23 mouse cellular contexts compared by ENCODE assay signal in genomic region chr11:79161077-79161758, GRCm38 (mm10). TPM values are rescaled to one million over a fixed set of nuclear protein-coding genes. Genes with fewer than 3 reads are reported as not detected.
A peak's percentile ranks its signal among the peaks of the same experiment; 100 is the strongest.
DNase-seq lines count a peak whose midpoint lies in the region; ATAC-seq and TF ChIP-seq lines count a peak whose summit lies in the region.
"Had no signal": no experiment of that assay in that cellular context is flagged by ENCODE, and none has a peak within 500 bp of the region (broad histone marks: within the 10 kb centered on the region; RNA-seq: fewer than 3 reads in every experiment).

No protein-coding gene starts in this region.

- H3K4me3 ChIP-seq in lung, adult 2 months (replicated peaks; ENCODE audit: extremely low read depth, low read depth, low read length) = no peak overlapping the region
- no peak overlapping the region for H3K4me3 ChIP-seq in forebrain, embryonic 13.5 days
- H3K4me3 ChIP-seq: embryonic facial prominence, embryonic 13.5 days; embryonic facial prominence, embryonic 15.5 days; erythroblast, embryonic 14.5 days; forebrain, embryonic 10.5 days had no signal

- no peak for TF ChIP-seq CTCF in lung, adult 2 months (IDR thresholded peaks at IDR 0.05; ENCODE audit: insufficient read depth, low read length)

- no peak overlapping the region for H3K27ac ChIP-seq in forebrain, embryonic 13.5 days
- H3K27ac ChIP-seq: embryonic facial prominence, embryonic 13.5 days; embryonic facial prominence, embryonic 15.5 days; forebrain, embryonic 10.5 days had no signal

- no peak overlapping the region for H3K9ac ChIP-seq in forebrain, embryonic 13.5 days
- H3K9ac ChIP-seq: embryonic facial prominence, embryonic 13.5 days; embryonic facial prominence, embryonic 15.5 days had no signal

- H3K4me2 ChIP-seq in forebrain, embryonic 13.5 days = no peak overlapping the region
- H3K4me2 ChIP-seq: embryonic facial prominence, embryonic 13.5 days; embryonic facial prominence, embryonic 15.5 days had no signal

- H3K36me3 ChIP-seq in forebrain, embryonic 13.5 days (ENCODE audit: poor library complexity, severe bottlenecking) = no peaks in the 10 kb centered on the region
- H3K36me3 ChIP-seq: embryonic facial prominence, embryonic 13.5 days; embryonic facial prominence, embryonic 15.5 days; forebrain, embryonic 10.5 days had no signal

- H3K27me3 ChIP-seq in forebrain, embryonic 13.5 days = no peaks in the 10 kb centered on the region
- H3K27me3 ChIP-seq: embryonic facial prominence, embryonic 13.5 days; embryonic facial prominence, embryonic 15.5 days had no signal

- no peaks in the 10 kb centered on the region for H3K9me3 ChIP-seq in forebrain, embryonic 13.5 days (replicated peaks)
- H3K9me3 ChIP-seq: embryonic facial prominence, embryonic 13.5 days; embryonic facial prominence, embryonic 15.5 days; forebrain, embryonic 10.5 days had no signal

- DNase-seq in 416B (ENCODE audit: low read depth) (peak; percentile 75), A20 (ENCODE audit: low read depth, low spot score) (peak; percentile 39)
- DNase-seq in lung, adult 2 months = no peak
- DNase-seq in testis, postnatal 10 days (ENCODE audit: low spot score) = no peak
- no peak for DNase-seq in thymus, postnatal 10 days (ENCODE audit: low spot score in 2 of 2)
- DNase-seq: adrenal gland, adult 2 months; adrenal gland, postnatal 10 days; adrenal gland, postnatal 25 days; cerebellum, adult 11 months; cerebellum, adult 18-20 months; cerebellum, adult 8-10 months; cerebellum, adult 9-11 months; cerebellum, postnatal 14 days; cerebellum, postnatal 36 days had no signal

- no peaks in the 10 kb centered on the region for H3K4me1 ChIP-seq in lung, adult 2 months (ENCODE audit: control insufficient read depth, insufficient read depth, low read length)
- no peaks in the 10 kb centered on the region for H3K4me1 ChIP-seq in forebrain, embryonic 13.5 days
- H3K4me1 ChIP-seq: embryonic facial prominence, embryonic 15.5 days had no signal

- ATAC-seq in granulocyte monocyte progenitor cell, adult 5-6 weeks (replicated peaks; ENCODE audit: poor library complexity, severe bottlenecking) = peak; percentile 53
- 0 out of 2 replicates have a peak, but pooled peaks have one; percentile 34 for ATAC-seq in megakaryocyte progenitor cell, adult 5-6 weeks (replicated peaks; ENCODE audit: poor library complexity)
- no peak for ATAC-seq in forebrain, embryonic 13.5 days
- ATAC-seq: forebrain, embryonic 14.5 days; forebrain, embryonic 16.5 days had no signal

- 81% methylated on average over 6 of the region's 6 CpGs for WGBS in lung, adult 2 months
- 90% methylated on average over 6 of the region's 6 CpGs for WGBS in forebrain, embryonic 13.5 days

- no peak for TF ChIP-seq POLR2A in lung, adult 2 months (IDR thresholded peaks at IDR 0.05; ENCODE audit: borderline replicate concordance, extremely low read depth, low read depth, low read length)

RNA-seq across cellular contexts. Expression of gene Ksr1, which starts 15.0 kb away (rescaled TPM):
- total RNA-seq in granulocyte monocyte progenitor cell, adult 5-6 weeks (2014; fragmentation: Nextera tagmentation) = 8.1 and 19.2 TPM in 2 replicates
- total RNA-seq in granulocyte monocyte progenitor cell, adult 5-6 weeks (2017) = 5.4 and 8.2 TPM in 2 replicates
- total RNA-seq in megakaryocyte progenitor cell, adult 5-6 weeks (2015) = 7.1 and 8.7 TPM in 2 replicates
- 6.0 and 7.2 TPM in 2 replicates for total RNA-seq in megakaryocyte progenitor cell, adult 5-6 weeks (2017)
- 20.7 and 21.9 TPM in 2 replicates for polyA plus RNA-seq in lung, adult 2 months (2012; rRNA removed)
- polyA plus RNA-seq in forebrain, embryonic 13.5 days (2015; fragmentation: Nextera tagmentation; extraction: Ambion mirVana) = 4.0 and 4.1 TPM in 2 replicates

Comparison
In these comparisons a context has a peak if more than half of its experiments do, and no peak if none do; other contexts are left out.
1. DNase-seq: peak in 416B (single experiment) and A20 (single experiment); none in lung, adult 2 months (single experiment), testis, postnatal 10 days (single experiment) and thymus, postnatal 10 days (0 of 2).